Mouse (Mus musculus) spleen, embryonic (tissue): Measurements from ENCODE around the gene Smco3.

Experiments used
- CTCF ChIA-PET: fragments of 350-600 bp; sonication (Branson Sonifier 250); formaldehyde crosslinking; loops from one replicate; lab custom pipeline; 2022; lab: Charles Lee

The Smco3 gene

DNA sequence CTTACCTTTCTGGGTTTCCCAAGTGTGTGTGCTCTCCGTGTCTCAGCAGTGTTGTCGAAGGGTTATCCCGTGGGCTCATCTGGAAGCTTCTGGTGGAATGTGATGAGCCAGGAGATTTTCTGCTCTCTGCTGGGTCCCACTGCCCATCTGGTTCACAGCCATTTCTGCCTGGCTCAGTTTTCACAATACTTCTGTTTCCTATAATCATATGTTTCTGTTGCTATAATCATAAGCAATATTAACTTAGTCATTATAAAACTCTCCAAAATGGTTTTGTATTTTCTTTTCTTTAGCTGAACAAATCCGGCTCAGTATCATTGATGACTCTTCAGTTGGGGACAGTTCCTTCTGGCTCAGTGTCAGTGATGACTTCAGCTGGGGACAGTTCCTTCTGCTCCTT, at the start of gene Smco3:
Gene Smco3 (minus strand): TSS at position 101 of the 400 bp plus-strand sequence.
- CTCF ChIA-PET: no interaction called here

DNA sequence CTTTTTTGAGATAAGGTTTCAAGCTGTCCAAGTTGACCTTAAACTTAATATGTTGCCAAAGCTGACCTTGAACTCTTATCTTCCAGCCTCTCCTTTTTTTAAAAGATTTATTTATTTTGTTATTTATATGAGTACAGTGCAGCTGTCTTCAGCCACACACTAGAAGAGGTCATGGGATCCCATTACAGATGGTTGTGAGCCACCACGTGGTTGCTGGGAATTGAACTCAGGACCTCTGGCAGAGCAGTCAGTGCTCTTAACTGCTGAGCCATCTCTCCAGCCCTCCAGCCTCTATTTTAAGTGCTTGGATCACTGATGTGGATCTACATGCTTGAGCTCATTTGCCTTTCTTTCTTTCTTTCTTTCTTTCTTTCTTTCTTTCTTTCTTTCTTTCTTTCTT, 49.5 kb upstream of the Smco3 start:
- CTCF ChIA-PET: interaction anchor here (0.6 kb wide), 1 partner anchor 82 kb away, joined by 9 read pairs; no protein-coding TSS in a partner anchor

DNA sequence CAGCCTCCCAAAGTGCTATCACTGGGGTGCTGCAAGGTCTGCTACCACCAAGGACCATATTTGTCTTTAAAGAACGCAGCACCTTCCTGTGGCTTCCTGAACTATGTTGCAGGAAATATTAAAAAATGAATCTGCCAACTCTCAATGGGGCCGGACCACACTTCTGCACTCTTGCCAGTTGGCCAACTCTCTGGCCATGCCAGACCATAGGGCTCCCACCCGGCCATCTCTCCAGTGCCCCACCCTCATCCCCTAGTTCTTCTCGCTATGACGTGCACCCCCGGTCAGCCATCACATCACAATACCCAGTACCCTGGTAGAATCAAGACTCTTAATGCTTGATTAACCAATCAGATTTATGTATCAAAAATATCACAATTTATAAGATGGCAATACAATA, 48.7 kb upstream of the Smco3 start:
- CTCF ChIA-PET: no interaction called here

DNA sequence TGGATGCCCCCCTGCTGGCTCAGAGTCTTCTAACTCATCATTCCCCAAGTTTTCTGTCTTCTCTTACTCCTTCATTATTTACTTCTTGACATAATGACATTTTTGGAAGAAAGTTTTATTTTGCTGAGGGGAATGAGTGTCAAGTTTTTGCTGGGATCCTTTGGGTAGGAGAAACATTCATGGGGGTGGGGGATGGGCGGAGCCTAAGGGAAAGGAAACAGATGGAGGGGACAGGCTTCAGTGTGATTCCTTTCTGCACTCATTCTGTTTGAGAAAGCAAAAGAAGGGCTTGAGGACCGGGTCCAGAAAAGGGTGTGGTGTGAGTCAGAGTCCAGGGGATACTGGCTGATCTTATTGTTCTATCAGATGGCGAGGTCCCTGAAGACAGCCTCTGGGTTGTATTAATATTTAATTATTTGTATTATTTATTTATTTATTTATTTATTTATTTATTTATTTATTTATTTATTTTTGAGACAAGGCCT, 48.2 kb upstream of the Smco3 start:
- CTCF ChIA-PET: no interaction called here

DNA sequence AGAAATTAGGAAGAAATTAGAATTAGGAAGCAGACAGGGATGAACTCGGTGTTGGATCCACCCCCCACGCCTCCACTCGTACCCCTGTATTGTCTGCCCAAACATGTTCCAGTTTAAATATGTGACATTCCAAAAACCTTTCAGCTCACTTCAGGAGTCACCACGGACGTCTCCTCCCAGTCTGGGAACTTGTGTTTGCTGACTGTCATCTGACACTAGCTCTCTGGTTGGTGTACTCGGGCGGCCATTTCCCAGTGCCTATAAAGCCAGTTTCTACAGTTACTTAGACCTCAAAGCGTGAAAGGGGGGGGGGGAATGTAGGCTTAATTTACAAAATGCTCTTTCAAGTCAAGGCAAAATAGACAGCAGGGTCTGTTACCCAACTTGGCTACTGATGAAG, 46.4 kb upstream of the Smco3 start:
- CTCF ChIA-PET: no interaction called here

DNA sequence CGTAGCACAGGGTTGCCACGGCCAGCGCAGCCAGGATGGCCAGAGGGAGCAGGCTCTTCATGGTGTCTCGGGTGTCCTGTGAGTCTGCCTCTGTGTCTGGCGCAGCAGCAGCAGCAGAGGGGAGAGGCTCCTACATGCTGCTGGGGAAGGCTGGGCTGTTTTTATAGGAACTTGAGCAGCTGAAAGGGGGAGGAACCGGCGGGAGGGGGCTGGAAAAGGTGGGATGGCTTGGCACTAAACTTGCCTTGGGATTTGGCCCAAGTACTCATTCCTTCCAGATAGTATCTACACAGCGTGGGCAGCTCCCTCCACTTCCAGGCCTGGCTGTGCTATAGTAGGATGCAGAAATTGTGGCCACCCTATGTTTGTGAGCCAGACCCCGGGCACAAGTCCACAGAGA, 40.4 kb upstream of the Smco3 start, which contains the start of gene Mgp:
Gene Mgp (minus strand): TSS at position 154 of the 400 bp plus-strand sequence.
- CTCF ChIA-PET: no interaction called here

DNA sequence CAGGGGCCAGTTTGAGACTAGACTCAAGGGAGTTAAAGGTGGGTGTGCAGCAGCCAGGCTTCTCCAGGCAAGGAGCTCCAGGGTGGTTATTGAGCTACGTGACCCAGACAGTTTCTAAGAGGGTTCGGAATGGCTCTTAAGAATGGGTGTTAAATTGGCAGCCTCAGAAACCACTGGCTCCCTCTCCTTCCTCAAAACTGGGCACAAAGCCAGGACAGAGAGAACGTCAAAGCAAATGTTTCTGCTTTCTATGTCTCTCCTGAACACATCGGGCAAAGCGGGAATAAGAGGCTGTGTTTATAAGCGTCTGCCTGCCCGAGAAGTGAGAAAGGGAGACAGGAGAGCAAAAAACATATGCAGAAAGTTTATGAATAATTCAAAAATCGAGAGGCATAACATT, 39.3 kb upstream of the Smco3 start:
- CTCF ChIA-PET: interaction anchor here (0.6 kb wide), 1 partner anchor 107 kb away, joined by 5 read pairs; no protein-coding TSS in a partner anchor

DNA sequence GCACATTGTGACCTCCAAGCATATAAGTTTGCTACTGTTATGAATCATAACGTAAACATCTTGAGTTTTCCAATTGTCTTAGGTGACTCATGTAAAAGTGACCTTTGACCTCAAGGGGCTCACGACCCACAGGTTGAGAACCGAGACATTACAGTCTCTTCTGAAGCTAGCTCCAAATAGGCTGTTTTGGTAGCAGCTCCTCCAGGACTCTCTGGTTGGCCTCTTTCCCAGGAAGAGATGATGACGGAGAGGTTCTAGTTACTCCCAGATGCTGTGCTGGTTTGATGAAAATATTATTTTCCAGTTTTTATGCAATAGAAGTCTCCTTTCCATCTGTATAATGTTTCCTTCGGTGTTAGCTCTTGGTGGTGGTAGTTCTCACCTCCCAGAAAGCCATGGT, 33.7 kb upstream of the Smco3 start:
- CTCF ChIA-PET: no interaction called here

DNA sequence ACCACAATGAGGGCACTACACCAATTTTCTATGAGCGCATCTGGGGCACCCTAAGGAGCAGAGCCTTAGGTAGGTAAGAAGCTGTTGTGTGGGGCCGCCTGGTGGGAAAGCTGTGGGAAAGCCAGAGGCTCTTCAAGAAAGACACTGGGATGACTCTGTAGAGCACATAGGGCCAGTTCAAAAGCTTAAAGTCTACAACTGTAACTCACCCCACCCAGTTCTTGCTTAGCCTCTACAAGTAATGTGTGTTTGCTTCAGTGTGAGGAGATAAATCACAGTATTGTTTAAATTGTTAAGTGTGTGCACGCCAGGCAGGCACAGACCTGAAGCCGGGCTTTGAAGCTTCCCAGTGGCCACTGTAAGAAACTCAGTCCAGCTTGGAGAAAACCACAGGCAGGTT, 30.9 kb upstream of the Smco3 start:
- CTCF ChIA-PET: no interaction called here

DNA sequence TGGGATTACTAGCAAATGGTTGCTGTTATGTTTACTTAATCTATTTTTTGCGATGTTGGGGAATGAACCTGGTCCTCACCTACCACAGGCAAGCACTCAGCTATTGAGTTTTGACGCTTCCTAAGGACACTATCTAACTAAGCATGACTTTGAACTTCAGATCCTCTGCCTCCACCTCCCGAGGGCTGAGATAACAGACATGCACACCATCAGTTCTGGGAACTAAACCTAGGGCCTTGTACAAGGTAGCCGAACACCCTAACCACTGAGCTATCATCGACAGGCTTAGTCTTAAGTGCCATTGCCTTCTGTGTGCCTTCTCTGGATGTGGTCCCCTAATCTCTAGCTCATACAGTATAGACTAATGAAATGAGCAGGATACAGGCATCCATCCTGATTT, 30.1 kb upstream of the Smco3 start:
- CTCF ChIA-PET: interaction anchor here (0.6 kb wide), 1 partner anchor 126 kb away, joined by 4 read pairs; no protein-coding TSS in a partner anchor

DNA sequence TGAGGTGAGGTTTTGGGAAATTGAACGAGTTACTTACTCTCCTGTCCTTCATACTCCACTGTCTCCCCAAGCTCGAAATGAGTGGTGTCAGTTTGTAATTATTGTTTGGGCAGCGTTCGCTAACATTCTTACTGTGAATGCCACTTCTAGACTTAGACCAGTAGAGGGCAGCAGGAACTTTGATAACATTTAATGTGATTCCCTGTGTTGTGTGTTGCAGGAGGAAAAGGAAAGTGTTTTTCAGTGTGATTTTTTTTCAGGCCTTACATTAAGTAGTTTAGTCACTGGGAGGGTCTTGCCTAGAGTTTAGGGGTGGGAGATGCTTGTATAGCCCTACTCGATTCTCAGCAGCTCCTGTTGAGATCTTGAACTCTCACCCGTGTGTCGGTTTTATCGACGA, 25.8 kb upstream of the Smco3 start:
- CTCF ChIA-PET: interaction anchor here (0.5 to 0.6 kb wide), 2 partner anchors 8 to 671 kb away, joined by 3 read pairs; no protein-coding TSS in a partner anchor

DNA sequence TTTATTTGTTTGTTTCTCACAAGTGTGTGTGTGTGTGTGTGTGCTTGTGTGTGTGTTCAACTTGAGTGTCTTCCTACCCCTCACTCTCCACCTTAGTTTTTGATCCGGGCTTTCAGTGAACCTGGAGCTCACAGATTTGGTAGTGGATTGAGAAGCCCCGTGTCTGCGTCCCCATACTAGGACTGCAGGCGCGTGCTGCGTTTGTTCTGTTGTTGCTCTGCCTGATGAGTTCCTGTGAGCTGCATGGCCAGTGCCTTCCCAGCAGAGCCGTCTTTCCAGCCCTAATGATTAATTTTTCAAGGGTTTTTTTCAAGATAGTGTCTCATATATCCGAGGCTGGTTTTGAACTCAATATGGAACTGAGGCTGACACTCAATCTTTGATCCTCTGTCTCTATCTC, 23.2 kb upstream of the Smco3 start:
- CTCF ChIA-PET: interaction anchor here (0.7 kb wide), 1 partner anchor 111 kb away, joined by 3 read pairs; no protein-coding TSS in a partner anchor

DNA sequence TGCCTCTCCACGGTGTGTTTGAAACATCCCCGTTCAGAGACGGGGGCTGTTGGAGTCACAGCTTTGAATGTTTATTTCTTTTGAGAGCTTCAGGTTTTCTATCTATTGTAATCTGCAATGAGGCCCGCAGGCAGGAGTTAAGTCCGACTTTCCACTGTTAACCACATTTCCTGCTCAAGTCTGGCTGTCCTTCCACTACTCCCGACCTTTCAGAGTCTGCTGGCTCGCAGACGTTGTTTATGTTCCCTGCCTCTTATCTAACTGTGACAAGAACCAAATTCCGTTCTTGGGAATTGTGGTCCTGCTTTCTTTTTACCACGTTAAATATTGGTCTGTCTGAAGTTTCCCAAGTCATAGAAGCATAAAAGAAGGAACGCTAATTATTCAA, 22.6 kb upstream of the Smco3 start:
- CTCF ChIA-PET: interaction anchor here (0.7 kb wide), 1 partner anchor 112 kb away, joined by 3 read pairs; no protein-coding TSS in a partner anchor

DNA sequence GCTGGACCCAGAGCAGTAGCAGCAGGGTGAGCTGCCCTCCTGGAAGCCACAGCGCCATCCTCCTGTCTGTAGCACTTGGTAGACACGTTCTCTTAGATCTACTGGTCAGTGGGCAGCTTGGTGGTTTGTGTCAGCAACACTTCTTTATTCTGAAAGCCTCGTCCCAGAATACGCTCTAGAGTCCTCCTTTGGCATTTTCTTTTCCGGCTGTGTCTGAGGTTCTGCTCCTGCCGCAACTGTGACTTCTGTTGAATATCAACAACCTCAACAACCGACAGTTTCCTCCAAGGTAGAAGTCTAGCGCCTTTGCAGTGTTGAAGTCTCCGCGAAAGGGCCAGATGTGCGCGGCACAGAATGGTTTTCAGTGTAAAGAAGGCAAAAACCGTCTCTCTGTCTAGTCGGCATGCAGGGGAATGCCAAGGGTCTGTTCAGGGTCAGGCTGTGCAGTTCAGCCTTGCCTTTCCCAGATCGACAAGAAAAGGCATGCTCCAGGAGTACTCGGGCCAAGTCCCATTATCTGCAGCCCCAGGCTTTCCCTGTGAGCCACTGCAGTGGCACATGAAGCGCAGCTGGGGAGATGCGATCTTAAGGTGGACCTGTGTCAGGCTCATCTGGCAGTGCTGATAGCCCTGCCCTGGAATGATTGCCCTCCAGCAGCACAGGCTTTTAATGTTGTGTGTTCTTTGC, 22.1 kb upstream of the Smco3 start, which contains the start of gene Art4:
Gene Art4 (minus strand): TSS at position 548 of the 687 bp plus-strand sequence.
- CTCF ChIA-PET: no interaction called here

DNA sequence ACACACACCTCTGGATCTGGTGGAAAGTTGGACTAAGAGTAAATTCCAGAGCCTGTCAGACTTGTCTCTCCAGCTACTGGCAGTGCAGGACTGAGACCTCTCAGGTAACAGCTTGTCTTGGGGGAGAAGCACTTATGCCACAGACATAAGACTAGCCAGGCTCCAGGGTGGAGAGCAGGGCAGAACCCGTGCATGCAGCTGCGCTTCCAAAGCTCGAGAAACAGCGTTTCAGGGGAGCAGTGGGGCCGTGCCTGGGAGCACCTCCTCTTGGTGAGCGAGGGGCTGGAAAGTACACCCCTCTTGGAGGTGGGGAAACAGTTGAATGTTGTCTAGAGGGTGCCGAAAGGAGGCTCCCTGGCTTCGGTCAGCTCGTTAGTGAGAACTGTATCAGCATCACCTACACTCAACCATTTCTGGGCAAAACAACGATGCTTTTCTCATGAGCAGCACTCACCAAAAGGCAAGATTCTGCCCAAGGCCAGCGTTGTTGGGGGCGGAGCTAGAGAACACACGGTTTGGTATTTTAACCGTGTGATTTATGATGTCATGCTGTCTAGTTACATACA, 20.9 kb upstream of the Smco3 start:
- CTCF ChIA-PET: interaction anchor here (0.6 to 1.6 kb wide), 2 partner anchors 11 to 124 kb away, joined by 3 to 4 read pairs; no protein-coding TSS in a partner anchor

DNA sequence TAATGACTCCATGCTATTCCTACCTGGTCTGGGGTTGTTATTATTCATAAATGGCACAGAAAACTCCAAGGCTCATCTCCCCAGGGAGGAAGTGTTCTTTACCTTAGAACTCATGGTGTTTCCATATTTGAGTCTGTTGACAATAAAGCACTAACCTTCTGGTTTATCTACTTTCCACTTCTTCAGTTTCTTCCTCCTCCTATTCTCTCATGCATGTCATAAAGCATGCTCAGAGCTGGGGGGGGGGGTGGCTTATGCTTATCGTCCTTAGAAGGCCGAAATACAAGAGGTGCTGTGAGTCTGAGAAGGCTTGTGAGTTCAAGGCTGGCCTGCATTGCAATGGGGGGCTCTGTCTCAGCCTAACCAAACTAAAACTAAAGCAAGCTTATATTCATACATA, 19.9 kb upstream of the Smco3 start:
- CTCF ChIA-PET: interaction anchor here (0.6 to 1.6 kb wide), 3 partner anchors 10 to 235 kb away, joined by 3 to 4 read pairs (median 4); no protein-coding TSS in a partner anchor

DNA sequence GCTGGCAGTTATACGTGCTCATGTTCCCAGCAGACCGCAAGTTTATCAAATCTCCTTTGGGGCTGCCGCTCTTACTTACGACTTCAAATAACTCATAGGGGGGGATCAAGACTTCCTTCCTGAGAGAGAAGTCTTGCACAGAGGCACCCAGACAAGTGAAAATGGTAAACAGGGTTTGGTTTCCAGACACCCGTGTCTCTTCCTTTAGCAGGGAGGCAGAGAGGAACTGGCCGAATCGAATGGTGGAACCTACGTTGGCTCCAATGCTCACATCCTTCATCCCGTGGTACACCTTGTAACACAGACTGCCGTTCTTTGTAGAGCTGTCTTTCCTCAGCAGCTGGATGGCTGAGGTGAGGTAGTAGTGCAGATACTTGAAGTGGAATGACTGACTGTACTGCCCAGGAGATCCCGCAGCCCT, 19.1 kb upstream of the Smco3 start:
- CTCF ChIA-PET: no interaction called here

DNA sequence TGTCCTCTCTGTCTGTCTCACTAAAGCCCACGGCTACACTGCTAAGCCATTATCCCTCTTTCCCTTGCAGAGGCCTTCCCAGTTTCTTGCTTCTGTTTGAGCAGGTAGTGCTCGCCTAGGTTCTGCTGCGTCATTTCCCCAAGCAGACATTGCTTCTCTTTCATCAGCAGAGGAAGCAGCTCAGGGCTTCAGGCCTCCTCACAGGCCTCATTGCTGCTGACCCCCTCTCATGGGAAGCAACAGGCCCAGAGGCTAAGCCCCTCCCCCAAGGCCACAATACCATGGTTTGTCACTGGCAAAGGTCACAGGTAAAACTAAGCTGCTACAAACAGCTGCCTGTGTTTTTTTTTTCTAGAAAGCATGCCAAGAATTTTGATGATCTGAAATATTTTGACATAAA, 17.5 kb upstream of the Smco3 start:
- CTCF ChIA-PET: interaction anchor here (0.6 to 1.1 kb wide), 2 partner anchors 8 to 113 kb away, joined by 3 to 10 read pairs; no protein-coding TSS in a partner anchor

DNA sequence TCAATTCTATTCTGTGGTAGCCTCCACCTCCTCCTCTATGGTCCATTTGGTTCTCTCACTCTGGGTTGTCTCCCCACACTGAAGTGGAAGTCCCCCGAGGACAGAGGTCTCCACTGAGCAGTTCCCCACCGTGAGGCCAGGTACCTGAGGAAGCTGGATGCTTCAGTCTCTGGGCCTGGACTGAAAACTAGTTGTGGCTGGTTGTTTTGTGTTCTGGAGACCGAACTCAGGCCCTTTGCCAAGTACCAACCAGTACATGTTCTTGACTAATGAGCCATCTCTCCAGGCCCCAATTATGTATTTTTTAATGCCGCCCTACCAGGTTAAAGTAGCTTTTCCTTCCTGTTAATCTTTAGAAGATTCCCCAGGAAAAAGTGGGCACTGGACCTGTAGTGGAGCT, 17.1 kb upstream of the Smco3 start:
- CTCF ChIA-PET: interaction anchor here (1.1 kb wide), 1 partner anchor 9 kb away, joined by 3 read pairs; no protein-coding TSS in a partner anchor

DNA sequence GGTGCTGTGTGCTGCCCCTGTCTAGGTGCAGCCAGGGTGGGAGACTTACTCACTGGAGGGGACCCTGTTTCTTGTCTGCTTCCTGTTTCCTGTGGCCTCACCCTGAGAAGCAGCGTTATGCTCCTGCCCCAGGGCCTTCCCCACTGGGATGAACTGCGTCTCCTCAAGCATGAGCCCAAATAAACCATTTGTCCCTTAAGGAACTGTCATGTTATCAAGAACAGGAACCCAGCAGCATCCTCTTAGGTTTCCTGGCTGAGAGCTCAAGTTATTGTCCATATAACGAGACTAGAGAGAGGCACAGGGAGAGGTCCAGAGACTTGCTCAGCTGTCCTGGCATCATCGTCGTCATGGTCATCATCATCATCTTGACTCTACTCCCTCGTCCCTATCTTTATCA, 15.0 kb upstream of the Smco3 start:
- CTCF ChIA-PET: no interaction called here

DNA sequence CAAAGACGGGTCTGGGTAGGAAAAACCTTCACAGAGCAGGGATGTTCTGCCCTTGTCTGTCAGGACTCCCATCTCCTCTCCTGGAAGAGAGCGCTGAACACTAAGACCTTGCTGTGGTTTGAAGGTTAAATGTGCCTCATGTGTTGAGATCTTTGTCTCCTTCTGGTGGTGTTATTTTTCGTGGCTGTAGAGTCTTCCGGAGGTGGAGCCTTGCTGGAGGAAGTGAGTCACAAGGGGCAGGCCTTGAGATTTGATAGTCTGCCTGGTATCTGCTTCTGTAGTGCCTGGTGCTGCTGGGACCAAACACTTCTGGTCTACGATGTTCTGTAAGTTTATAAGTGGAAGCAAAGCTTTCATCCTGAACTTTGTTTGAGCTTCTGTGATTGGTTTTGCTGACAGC, 13.7 kb upstream of the Smco3 start:
- CTCF ChIA-PET: interaction anchor here (0.8 kb wide), 1 partner anchor 161 kb away, joined by 4 read pairs; no protein-coding TSS in a partner anchor

DNA sequence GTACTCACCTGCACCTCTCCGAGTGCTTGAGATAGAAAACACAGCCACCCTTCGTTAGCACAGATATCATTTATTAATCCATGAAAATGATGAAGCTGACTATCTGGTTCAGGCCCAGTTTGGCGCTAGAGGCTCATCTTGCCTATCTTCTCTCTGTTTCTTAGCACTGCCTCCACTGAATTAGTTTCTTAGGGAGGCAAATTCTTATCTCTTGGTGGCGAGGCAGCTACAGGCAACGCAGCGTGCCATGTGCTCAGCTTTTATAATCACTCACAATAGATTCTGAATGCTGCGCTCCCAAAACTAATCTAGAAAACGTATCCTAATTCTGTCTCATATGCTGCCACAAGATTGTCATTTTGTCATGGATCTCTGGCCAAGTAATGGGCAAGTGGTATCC, 13.1 kb upstream of the Smco3 start:
- CTCF ChIA-PET: interaction anchor here (0.8 kb wide), 1 partner anchor 160 kb away, joined by 4 read pairs; no protein-coding TSS in a partner anchor
